Mouse (Mus musculus) liver, embryonic 14.5 days (tissue): Measurements from ENCODE around the gene Pcna. TPM values are rescaled to one million over a fixed set of nuclear protein-coding genes. Genes with fewer than 3 reads are reported as not detected.

ENCODE experiments used
- ATAC-seq: fragments of 200-750 bp; cut with Nextera tagmentation; 2 replicates; pipeline ENCODE4 v1.8.0; 2017; ENCODE audit warnings: moderate number of reproducible peaks, mild to moderate bottlenecking, moderate library complexity; ENCODE audit not compliant: insufficient read depth
- DNase-seq, 3 experiments: peaks; one replicate each; pipeline ENCODE4 v3.0.0-alpha.2; 2012 to 2013; ENCODE audit warnings: low read depth in 3 of 3, low spot score in 3 of 3
- H3K27ac ChIP-seq: fragments of 300-500 bp; sonication (generic); 2 replicates; pipeline ENCODE4 v1.5.1; 2014; ENCODE audit warnings: moderate library complexity, mild to moderate bottlenecking, control low read depth, inconsistent platforms
- H3K27me3 ChIP-seq: fragments of 300-500 bp; sonication (generic); 2 replicates; pipeline ENCODE4 v1.6.1; 2014; ENCODE audit warnings: mild to moderate bottlenecking, low read length, moderate library complexity; ENCODE audit not compliant: control insufficient read depth, insufficient read depth
- H3K36me3 ChIP-seq: fragments of 300-500 bp; sonication (generic); replicated peaks from 2 replicates; pipeline ENCODE4 v1.6.1; 2014; ENCODE audit warnings: low read depth; ENCODE audit not compliant: control insufficient read depth, insufficient read depth
- H3K4me1 ChIP-seq, 2 experiments: fragments of 200-500 bp in 1 of 2; fragments of 300-500 bp in 1 of 2; sonication (generic) in 1 of 2; replicated peaks; 2 replicates each; pipeline ENCODE4 v1.6.1; 2012 to 2014; ENCODE audit warnings: antibody characterized with exemption in 1 of 2, inconsistent platforms in 1 of 2, low read length in 1 of 2; ENCODE audit not compliant: control insufficient read depth in 2 of 2, insufficient read depth in 2 of 2
- H3K4me2 ChIP-seq: fragments of 300-500 bp; sonication (generic); 2 replicates; pipeline ENCODE4 v1.6.1; 2014; ENCODE audit warnings: low read depth, mild to moderate bottlenecking, control low read depth, moderate library complexity
- H3K4me3 ChIP-seq, 2 experiments: fragments of 200-500 bp in 1 of 2; fragments of 300-500 bp in 1 of 2; sonication (generic) in 1 of 2; 2 replicates each; pipeline ENCODE4 v1.5.1; 2012 to 2014; ENCODE audit warnings: low read depth in 2 of 2, low read length in 2 of 2, mild to moderate bottlenecking in 2 of 2, control low read depth in 1 of 2, inconsistent platforms in 1 of 2, moderate library complexity in 1 of 2; ENCODE audit not compliant: insufficient read depth in 1 of 2
- H3K9ac ChIP-seq: fragments of 300-500 bp; sonication (generic); replicated peaks from 2 replicates; pipeline ENCODE4 v1.6.1; 2014; ENCODE audit warnings: mild to moderate bottlenecking, control low read depth, moderate library complexity
- H3K9me3 ChIP-seq: fragments of 300-500 bp; sonication (generic); 2 replicates; pipeline ENCODE4 v1.6.1; 2016; ENCODE audit warnings: low read length, mixed read lengths; ENCODE audit not compliant: control insufficient read depth
- CTCF ChIP-seq: IDR thresholded peaks from 2 replicates; pipeline ENCODE4 v1.5.1; 2016; ENCODE audit warnings: antibody characterized with exemption, low read depth, control low read depth
- EP300 ChIP-seq: IDR thresholded peaks from 2 replicates; pipeline ENCODE4 v1.6.1; 2016; ENCODE audit warnings: antibody characterized with exemption, low read depth
- WGBS: fragments of 180-500 bp; shearing (Covaris S2); extraction: QIAGEN DNeasy Blood & Tissue Kit; methylation state at CpG from one replicate; pipeline ENCODE4 v1.1.7; 2014; ENCODE audit not compliant: insufficient replicate concordance; 5-methylcytosine and 5-hydroxymethylcytosine counted together
- polyA plus RNA-seq, 2 experiments: library from polyadenylated mRNA; depleted of rRNA in 1 of 2; stranded (reverse) in 1 of 2; unstranded in 1 of 2; fragments of >200 nt; fragmentation: Nextera tagmentation in 1 of 2; extraction: Ambion mirVana in 1 of 2; gene quantifications; 2 replicates each; pipeline versions ENCODE4 v1.2.1 to v1.2.3; 2012 to 2014

The Pcna gene
- polyA plus RNA-seq, 2 experiments, result 356 to 391 TPM

DNA sequence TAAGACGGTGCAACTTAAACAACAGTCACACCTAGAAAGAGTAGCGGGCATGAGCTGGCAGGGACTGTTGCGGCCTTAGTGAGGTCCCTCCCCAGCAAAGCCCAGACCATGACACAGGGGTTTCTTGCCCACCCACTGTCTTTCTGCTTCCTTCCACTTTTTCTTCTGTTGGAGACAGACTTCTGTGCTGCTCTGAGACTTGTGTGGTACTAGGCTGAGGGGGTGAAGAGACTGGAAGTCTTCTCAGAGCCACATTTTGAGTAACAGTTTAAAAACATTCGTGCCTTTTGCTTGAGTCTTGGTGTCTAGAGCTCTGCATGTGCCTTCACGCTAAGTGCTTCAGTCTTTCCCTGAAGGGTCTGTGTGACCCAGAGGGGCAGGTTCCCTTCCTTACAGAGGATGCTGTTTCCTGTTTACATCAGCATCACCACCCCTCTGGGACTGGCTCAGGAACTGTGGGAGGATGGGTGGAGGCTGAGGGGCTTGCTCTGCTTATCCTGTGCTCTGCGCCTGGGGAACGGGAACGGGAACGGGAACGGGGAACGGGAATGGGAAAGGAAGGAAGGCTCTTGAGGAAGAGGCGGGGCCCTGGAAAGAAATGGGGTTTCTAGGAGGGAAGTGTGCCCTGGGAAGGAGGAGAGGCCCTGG, 31.5 kb upstream of the Pcna start:
- ATAC-seq (peak; percentile 56), DNase-seq (no peak)
- Histone ChIP-seq H3K36me3 (no peaks in the 10 kb centered on the region), H3K4me3 (no peak overlapping the region), H3K27me3 (no peaks in the 10 kb centered on the region), H3K27ac (no peak overlapping the region), H3K9ac (no peak overlapping the region), H3K4me1 (peaks cover 6 to 20% of the 10 kb centered on the region in 2 experiments; a peak in 3 of 4 replicates), H3K9me3 (no peaks in the 10 kb centered on the region), H3K4me2 (no peak overlapping the region)
- 46% methylated on average over 12 of the region's 12 CpGs for WGBS
- TF ChIP-seq CTCF (no peak), EP300 (no peak)

DNA sequence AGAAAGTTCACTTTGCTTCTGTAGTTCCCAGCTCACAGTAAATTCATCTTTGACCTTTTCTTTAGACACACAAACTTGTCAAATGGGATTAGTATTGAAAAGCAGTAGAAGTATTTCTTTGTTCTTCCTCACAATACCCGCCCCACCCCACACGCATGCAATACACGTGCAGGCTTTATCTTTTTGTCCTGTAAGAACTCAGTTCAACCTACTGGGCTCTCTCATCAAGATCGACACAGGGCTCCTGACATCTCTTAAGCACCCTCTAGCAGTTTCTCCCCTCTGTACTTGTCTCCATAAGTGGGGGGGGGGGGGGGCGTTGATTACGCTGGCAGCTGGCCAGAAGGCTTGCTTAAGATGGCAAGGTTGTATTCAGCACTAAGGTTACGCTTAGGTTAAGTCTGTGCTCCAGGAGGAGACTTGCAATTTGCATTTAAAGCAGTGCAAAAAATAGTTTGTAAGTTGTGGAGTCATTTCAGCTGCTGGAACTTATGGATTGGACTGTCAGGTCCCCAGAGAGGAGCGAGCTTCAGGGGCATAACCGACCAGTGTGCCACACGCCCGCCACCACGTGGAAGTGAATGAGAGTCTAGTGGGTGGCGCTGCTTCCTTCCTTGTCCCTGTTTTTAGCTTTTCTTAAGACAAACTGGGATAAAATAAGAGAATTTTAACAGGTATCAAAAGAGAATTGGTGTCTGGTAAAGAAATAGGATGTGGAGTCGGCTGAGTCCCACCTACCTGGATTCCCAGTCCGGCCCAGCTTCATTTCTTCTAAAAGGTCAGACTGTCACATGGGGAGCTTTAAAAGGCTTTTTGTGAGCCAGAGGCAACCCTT, 30.3 kb upstream of the Pcna start:
- 55% methylated on average over 15 of the region's 15 CpGs for WGBS
- H3K9me3 ChIP-seq, result no peaks in the 10 kb centered on the region
- no peaks in the 10 kb centered on the region for H3K36me3 ChIP-seq
- ATAC-seq (peak; percentile 62; the same call in 1 of the 2 replicates), DNase-seq (no peak)
- H3K4me3 ChIP-seq, result no peak overlapping the region
- H3K27me3 ChIP-seq, result no peaks in the 10 kb centered on the region
- H3K4me1 ChIP-seq, result peaks cover 6 to 23% of the 10 kb centered on the region in 2 experiments; a peak in 3 of 4 replicates
- no peak overlapping the region for H3K27ac ChIP-seq
- TF ChIP-seq EP300 (no peak), CTCF (no peak)
- no peak overlapping the region for H3K4me2 ChIP-seq
- H3K9ac ChIP-seq, result no peak overlapping the region

DNA sequence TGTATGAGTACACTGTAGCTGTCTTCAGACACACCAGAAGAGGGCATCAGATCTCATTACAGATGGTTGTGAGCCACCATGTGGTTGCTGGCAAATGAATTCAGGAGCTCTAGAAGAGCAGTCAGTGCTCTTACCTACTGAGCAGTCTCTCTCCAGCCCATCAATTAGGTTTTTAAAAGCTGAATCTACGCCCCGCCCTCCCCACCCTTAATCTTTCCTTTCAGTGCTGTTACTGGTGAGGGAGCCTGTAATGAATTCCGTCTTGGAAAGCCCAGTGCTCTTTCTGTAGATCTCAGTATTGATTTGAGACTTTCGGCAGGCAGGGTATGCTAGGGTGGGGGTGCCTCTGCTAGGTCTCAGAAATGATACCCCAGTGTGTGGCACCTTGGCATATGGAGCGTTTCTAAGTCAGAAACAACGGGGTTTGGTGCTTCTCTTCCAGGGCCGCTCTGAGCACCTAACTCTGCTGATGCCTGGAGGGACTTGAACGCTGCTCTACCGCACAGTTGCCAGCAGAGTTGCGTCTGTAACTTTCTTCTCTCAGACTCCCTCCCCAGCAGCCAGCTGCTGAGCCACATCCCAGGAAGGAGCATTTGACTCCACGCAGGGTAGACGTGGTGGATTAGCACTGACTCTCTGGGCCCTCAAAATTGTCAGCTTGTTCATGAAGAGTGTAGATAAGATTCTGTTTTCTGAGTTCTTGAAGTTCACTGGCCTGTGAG, 29.5 kb upstream of the Pcna start:
- Histone ChIP-seq H3K9ac (no peak overlapping the region), H3K4me3 (no peak overlapping the region), H3K4me1 (peaks cover 6 to 23% of the 10 kb centered on the region in 2 experiments; a peak in 3 of 4 replicates), H3K36me3 (no peaks in the 10 kb centered on the region), H3K4me2 (no peak overlapping the region), H3K27ac (no peak overlapping the region), H3K27me3 (no peaks in the 10 kb centered on the region), H3K9me3 (no peaks in the 10 kb centered on the region)
- DNase-seq (no peak), ATAC-seq (peak; percentile 38; the same call in 1 of the 2 replicates)
- 40% methylated on average over 12 of the region's 12 CpGs for WGBS
- no peak for TF ChIP-seq EP300
- no peak for TF ChIP-seq CTCF

DNA sequence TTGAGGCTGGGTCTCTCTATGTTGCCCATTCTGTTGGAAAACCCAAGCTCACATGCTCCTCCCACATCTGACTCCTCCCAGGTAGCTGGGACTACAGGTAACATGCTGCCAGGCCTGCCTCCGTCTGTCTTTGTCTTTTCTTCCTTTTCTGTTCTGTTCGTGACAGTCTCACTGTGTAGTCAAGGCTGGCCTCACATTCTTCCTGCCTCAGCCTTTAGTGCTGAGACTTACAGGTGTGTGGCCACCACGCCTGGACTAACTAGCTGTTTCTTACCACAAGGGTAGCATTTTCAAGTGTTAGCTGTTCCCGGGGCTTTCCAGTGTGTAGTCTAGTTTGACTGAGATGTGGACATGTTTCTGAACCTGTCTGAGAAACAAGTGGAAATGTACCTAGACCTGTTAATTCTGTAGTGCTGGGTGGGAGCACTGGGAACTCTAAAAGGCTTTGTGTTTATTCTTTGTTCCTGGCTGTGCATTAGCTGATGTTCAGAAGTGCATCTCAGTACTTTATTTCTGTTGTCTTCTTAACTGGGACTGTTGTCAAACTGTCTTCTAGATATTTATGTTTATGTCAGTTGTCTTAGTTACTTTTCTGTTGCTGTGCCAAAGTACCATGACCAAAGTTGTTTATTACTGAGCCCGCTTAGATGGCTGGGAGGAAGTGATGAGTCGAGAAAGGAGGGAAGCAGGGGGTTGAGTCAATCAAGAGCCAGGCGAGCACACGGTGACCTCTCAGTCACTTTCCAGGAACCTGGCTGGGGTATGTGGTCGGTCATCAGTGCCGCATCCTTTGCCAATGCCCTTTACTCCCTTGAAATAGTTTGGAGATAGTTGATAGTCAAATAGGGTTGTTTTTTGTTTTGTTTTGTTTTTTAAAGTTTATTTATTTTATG, 28.7 kb upstream of the Pcna start:
- no peak for DNase-seq
- Histone ChIP-seq H3K27me3 (no peaks in the 10 kb centered on the region), H3K27ac (no peak overlapping the region), H3K9ac (no peak overlapping the region), H3K4me2 (no peak overlapping the region), H3K4me3 (no peak overlapping the region), H3K4me1 (peaks cover 6 to 23% of the 10 kb centered on the region in 2 experiments; a peak in 3 of 4 replicates), H3K36me3 (no peaks in the 10 kb centered on the region), H3K9me3 (no peaks in the 10 kb centered on the region)
- no peak for TF ChIP-seq CTCF
- no peak for TF ChIP-seq EP300
- ATAC-seq, result no peak
- WGBS, result 36% methylated on average over 10 of the region's 10 CpGs
